Mouse (Mus musculus) kidney, embryonic 16.5 days (tissue): ENCODE results near the gene Nup188. TPM values are rescaled to one million over a fixed set of nuclear protein-coding genes. Genes with fewer than 3 reads are reported as not detected.

Experiments
- ATAC-seq: fragments of 200-750 bp; cut with Nextera tagmentation; 2 replicates; pipeline ENCODE4 v1.8.0; 2017; ENCODE audit warnings: moderate TSS enrichment; ENCODE audit not compliant: low FRiP score, low TSS enrichment
- H3K27ac ChIP-seq: fragments of 300-500 bp; sonication (generic); 2 replicates; pipeline ENCODE4 v1.5.1; 2014; ENCODE audit warnings: low read length
- H3K27me3 ChIP-seq: fragments of 300-500 bp; sonication (generic); 2 replicates; pipeline ENCODE4 v1.6.1; 2014; ENCODE audit warnings: low read length, control low read depth, mixed read lengths; ENCODE audit not compliant: insufficient read depth
- H3K36me3 ChIP-seq: fragments of 300-500 bp; sonication (generic); 2 replicates; pipeline ENCODE4 v1.6.1; 2014; ENCODE audit warnings: low read length, control low read depth, mixed read lengths; ENCODE audit not compliant: insufficient read depth
- H3K4me1 ChIP-seq: fragments of 300-500 bp; sonication (generic); 2 replicates; pipeline ENCODE4 v1.6.1; 2014; ENCODE audit warnings: low read length, control low read depth, mixed read lengths; ENCODE audit not compliant: insufficient read depth
- H3K4me2 ChIP-seq: fragments of 300-500 bp; sonication (generic); replicated peaks from 2 replicates; pipeline ENCODE4 v1.6.1; 2014; ENCODE audit warnings: low read depth, low read length
- H3K4me3 ChIP-seq: fragments of 300-500 bp; sonication (generic); 2 replicates; pipeline ENCODE4 v1.5.1; 2014; ENCODE audit warnings: mild to moderate bottlenecking, low read length
- H3K9ac ChIP-seq: fragments of 300-500 bp; sonication (generic); replicated peaks from 2 replicates; pipeline ENCODE4 v1.6.1; 2014; ENCODE audit warnings: low read length
- H3K9me3 ChIP-seq: fragments of 300-500 bp; sonication (generic); 2 replicates; pipeline ENCODE4 v1.6.1; 2016; ENCODE audit warnings: low read length, control low read depth
- WGBS: fragments of 180-500 bp; shearing (Covaris S2); extraction: QIAGEN DNeasy Blood & Tissue Kit; methylation state at CpG from one replicate; pipeline ENCODE4 v1.1.7; 2014; 5-methylcytosine and 5-hydroxymethylcytosine counted together
- polyA plus RNA-seq: library from polyadenylated mRNA; unstranded; fragments of >200 nt; fragmentation: Nextera tagmentation; extraction: Ambion mirVana; gene quantifications from 2 replicates; pipeline ENCODE4 v1.2.1, GENCODE M21; 2015

Gene Nup188
- 37.6 and 47.9 TPM in 2 replicates for polyA plus RNA-seq

- H3K27me3 ChIP-seq = no peaks in the 10 kb centered on the region
- H3K4me3 ChIP-seq = peak within 1 kb of the TSS; percentile 99
- WGBS = under 1% methylated on average over 66 of the region's 68 CpGs
- H3K4me1 ChIP-seq = peaks cover 23% of the 10 kb centered on the region
- no peaks in the 10 kb centered on the region for H3K9me3 ChIP-seq
- H3K9ac ChIP-seq = peak within 1 kb of the TSS; percentile 96
- H3K27ac ChIP-seq = peak within 1 kb of the TSS; percentile 73
- no peaks in the 10 kb centered on the region for H3K36me3 ChIP-seq
- H3K4me2 ChIP-seq = peak within 1 kb of the TSS; percentile 94
- peak; percentile 94 for ATAC-seq
Measured at GRCm38 (mm10) chr2:30286192-30287026, at the start of gene Nup188, which contains the start of gene Dolk. Nup188 (plus strand) TSS chr2:30286397. Dolk (minus strand) TSS chr2:30286334.

- peaks cover 20% of the 10 kb centered on the region for H3K4me1 ChIP-seq
- peak overlapping the region; percentile 89 for H3K27ac ChIP-seq
- H3K36me3 ChIP-seq = peaks cover 11% of the 10 kb centered on the region
- H3K9me3 ChIP-seq = peaks cover under 1% of the 10 kb centered on the region; the same call in 1 of the 2 replicates
- peak overlapping the region; percentile 85 for H3K4me2 ChIP-seq
- peak overlapping the region; percentile 79 for H3K9ac ChIP-seq
- peak overlapping the region; percentile 70 for H3K4me3 ChIP-seq
- no peak for ATAC-seq
- 2% methylated on average over 18 of the region's 18 CpGs for WGBS
- no peaks in the 10 kb centered on the region for H3K27me3 ChIP-seq
Measured at GRCm38 (mm10) chr2:30236426-30237198, 49.6 kb upstream of the Nup188 start.

- peak within 1 kb of the TSS; percentile 70 for H3K4me3 ChIP-seq
- H3K9me3 ChIP-seq = no peaks in the 10 kb centered on the region
- H3K9ac ChIP-seq = peak within 1 kb of the TSS; percentile 90
- peak within 1 kb of the TSS; percentile 85 for H3K4me2 ChIP-seq
- ATAC-seq = peak; percentile 97
- H3K27ac ChIP-seq = peak within 1 kb of the TSS; percentile 89
- H3K4me1 ChIP-seq = peaks cover 24% of the 10 kb centered on the region
- H3K27me3 ChIP-seq = no peaks in the 10 kb centered on the region
- H3K36me3 ChIP-seq = peaks cover 17% of the 10 kb centered on the region
- under 1% methylated on average over 59 of the region's 67 CpGs for WGBS
Measured at GRCm38 (mm10) chr2:30237199-30237880, 48.9 kb upstream of the Nup188 start, which contains the start of gene Lrrc8a. Lrrc8a (plus strand) TSS chr2:30237715.

- H3K9me3 ChIP-seq = no peaks in the 10 kb centered on the region
- 0% methylated on average over 42 of the region's 42 CpGs for WGBS
- H3K27me3 ChIP-seq = no peaks in the 10 kb centered on the region
- H3K4me2 ChIP-seq = peak overlapping the region; percentile 85
- H3K9ac ChIP-seq = peak overlapping the region; percentile 90
- peak; percentile 91 for ATAC-seq
- peaks cover 29% of the 10 kb centered on the region for H3K4me1 ChIP-seq
- H3K27ac ChIP-seq = peak overlapping the region; percentile 89
- peaks cover 17% of the 10 kb centered on the region for H3K36me3 ChIP-seq
- peak overlapping the region; percentile 70 for H3K4me3 ChIP-seq
Measured at GRCm38 (mm10) chr2:30237881-30238280, 48.3 kb upstream of the Nup188 start.

- no peaks in the 10 kb centered on the region for H3K9me3 ChIP-seq
- H3K9ac ChIP-seq = peak overlapping the region; percentile 90
- peak overlapping the region; percentile 70 for H3K4me3 ChIP-seq
- peak overlapping the region; percentile 85 for H3K4me2 ChIP-seq
- no peaks in the 10 kb centered on the region for H3K27me3 ChIP-seq
- peak overlapping the region; percentile 64 for H3K27ac ChIP-seq
- 47% methylated on average over 3 of the region's 3 CpGs for WGBS
- peaks cover 31% of the 10 kb centered on the region for H3K4me1 ChIP-seq
- no peak for ATAC-seq
- H3K36me3 ChIP-seq = peaks cover 17% of the 10 kb centered on the region
Measured at GRCm38 (mm10) chr2:30238906-30239465, 47.2 kb upstream of the Nup188 start.

- H3K4me1 ChIP-seq = peaks cover 34% of the 10 kb centered on the region
- 68% methylated on average over 4 of the region's 4 CpGs for WGBS
- peaks cover 24% of the 10 kb centered on the region for H3K36me3 ChIP-seq
- H3K4me3 ChIP-seq = no peak overlapping the region
- peak overlapping the region; percentile 85; the same call in 1 of the 2 replicates for H3K4me2 ChIP-seq
- no peak for ATAC-seq
- H3K9ac ChIP-seq = peak overlapping the region; percentile 90; the same call in 1 of the 2 replicates
- H3K27ac ChIP-seq = peak overlapping the region; percentile 64
- no peaks in the 10 kb centered on the region for H3K27me3 ChIP-seq
- no peaks in the 10 kb centered on the region for H3K9me3 ChIP-seq
Measured at GRCm38 (mm10) chr2:30239777-30240176, 46.4 kb upstream of the Nup188 start.

- Histone ChIP-seq H3K9me3 (no peaks in the 10 kb centered on the region), H3K4me2 (peak within 1 kb of the TSS; percentile 85), H3K4me3 (peak within 1 kb of the TSS; percentile 70; the same call in 1 of the 2 replicates), H3K36me3 (peaks cover 24% of the 10 kb centered on the region), H3K4me1 (peaks cover 37% of the 10 kb centered on the region), H3K27ac (peak within 1 kb of the TSS; percentile 64), H3K9ac (peak within 1 kb of the TSS; percentile 90; the same call in 1 of the 2 replicates), H3K27me3 (no peaks in the 10 kb centered on the region)
- ATAC-seq = no peak
- WGBS = 84% methylated on average over 2 of the region's 2 CpGs
Measured at GRCm38 (mm10) chr2:30240267-30240666, 45.9 kb upstream of the Nup188 start, which contains the start of gene Gm28035. Gm28035 (plus strand) TSS chr2:30240567.

- H3K27me3 ChIP-seq = no peaks in the 10 kb centered on the region
- WGBS = 36% methylated on average over 4 of the region's 4 CpGs
- no peak overlapping the region for H3K4me2 ChIP-seq
- H3K4me1 ChIP-seq = peaks cover 32% of the 10 kb centered on the region
- peak overlapping the region; percentile 44; the same call in 1 of the 2 replicates for H3K27ac ChIP-seq
- peak; percentile 50 for ATAC-seq
- no peaks in the 10 kb centered on the region for H3K9me3 ChIP-seq
- H3K36me3 ChIP-seq = peaks cover 24% of the 10 kb centered on the region
- H3K9ac ChIP-seq = no peak overlapping the region
- no peak overlapping the region for H3K4me3 ChIP-seq
Measured at GRCm38 (mm10) chr2:30242509-30242908, 43.7 kb upstream of the Nup188 start.

GRCm38 (mm10) chr2:30243391-30243790, 42.8 kb upstream of the Nup188 start:
- Histone ChIP-seq H3K4me2 (no peak overlapping the region), H3K9me3 (no peaks in the 10 kb centered on the region), H3K4me3 (no peak overlapping the region), H3K27me3 (no peaks in the 10 kb centered on the region), H3K27ac (peak overlapping the region; percentile 44; the same call in 1 of the 2 replicates), H3K36me3 (peaks cover 30% of the 10 kb centered on the region), H3K9ac (no peak overlapping the region), H3K4me1 (peaks cover 30% of the 10 kb centered on the region)
- WGBS = 79% methylated on average over 4 of the region's 4 CpGs
- ATAC-seq = no peak
